Mouse (Mus musculus) retina, postnatal 1 day (tissue): Measurements from ENCODE around the gene Retreg1.

ENCODE experiments used
- DNase-seq: peaks from one replicate; pipeline ENCODE4 v3.0.0-alpha.2; 2012

Retreg1 gene

DNA sequence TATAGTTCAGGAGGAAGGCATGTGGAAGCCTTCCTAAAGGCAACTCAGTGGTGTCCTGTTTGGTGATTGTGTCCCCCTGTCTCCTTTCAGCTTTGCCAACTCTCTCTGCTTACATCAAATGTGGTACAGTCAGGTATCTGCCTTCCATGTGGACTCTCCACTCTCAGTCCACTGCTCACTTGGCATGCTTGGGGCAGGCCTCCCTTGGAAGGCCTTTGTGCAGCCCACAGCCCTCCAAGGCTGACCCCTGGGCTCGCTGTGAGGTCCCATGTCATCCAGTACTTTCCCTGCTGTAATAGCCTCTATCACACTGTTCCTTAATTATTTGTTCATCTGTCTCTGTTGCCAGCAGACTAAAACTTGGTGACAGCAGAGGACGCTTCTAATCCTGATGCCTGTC lies 79.0 kb downstream of the Retreg1 start:
- DNase-seq: no peak

DNA sequence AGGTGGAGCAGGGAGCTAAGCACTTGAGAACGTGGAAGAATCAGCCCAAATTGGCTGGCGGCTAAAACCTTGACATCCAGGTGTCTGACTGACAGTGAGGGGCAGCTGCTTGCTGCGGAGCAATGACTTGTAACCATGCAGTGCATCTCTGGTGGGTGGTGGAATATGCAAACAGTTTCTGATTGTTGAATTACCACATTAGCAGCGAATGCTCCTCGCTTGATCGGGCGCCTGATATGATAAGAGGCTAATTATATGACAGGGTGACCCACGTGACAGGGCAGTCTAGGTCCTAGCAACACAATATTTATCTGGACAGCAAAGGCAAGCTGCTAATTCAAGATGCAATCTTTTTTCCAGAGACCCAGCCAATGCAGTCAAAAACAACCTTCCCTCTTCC lies 80.9 kb downstream of the Retreg1 start:
- DNase-seq: peak; percentile 24

DNA sequence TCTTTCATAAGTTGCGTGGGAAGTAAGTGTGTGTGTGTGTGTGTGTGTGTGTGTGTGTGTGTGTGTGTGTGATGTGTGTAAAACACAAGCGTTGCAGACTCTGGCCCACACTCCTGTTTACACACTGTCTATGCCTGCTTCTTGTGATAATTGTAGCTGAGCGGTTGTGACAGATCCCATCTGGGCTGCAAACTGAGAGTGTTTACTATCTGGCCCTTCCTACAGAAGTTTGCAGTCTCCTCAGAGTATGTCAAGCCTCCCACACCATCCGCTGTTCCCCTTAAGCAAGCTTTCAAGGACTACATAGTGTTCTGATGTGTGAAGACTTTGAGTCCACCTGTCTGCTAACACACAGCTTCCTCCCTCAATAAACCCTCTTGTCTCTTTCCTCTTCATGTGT lies 83.2 kb downstream of the Retreg1 start:
- DNase-seq: no peak

GRCm38 (mm10) chr15:25927106-25927505 lies 84.1 kb downstream of the Retreg1 start:
- DNase-seq: no peak

DNA sequence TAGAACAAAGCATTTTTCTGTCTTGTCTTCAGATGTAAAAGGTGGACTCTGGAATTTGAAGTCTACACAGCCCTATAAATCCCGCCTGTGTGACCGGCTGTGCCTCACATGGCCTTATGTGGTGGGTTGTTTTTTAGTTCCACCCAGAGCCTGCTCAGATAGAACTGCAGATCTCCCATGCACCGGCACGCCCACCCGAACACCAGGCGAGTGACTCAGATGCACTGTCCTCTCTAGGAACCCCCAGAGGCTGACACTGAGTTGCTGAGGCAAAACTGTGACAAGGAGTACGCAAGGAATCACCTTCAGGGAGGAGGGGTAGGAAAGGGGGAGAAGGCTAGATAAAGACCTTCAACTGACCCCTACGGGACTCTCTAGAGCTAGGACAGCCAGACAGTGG lies 85.0 kb downstream of the Retreg1 start:
- no peak for DNase-seq

- no peak for DNase-seq
Measured at GRCm38 (mm10) chr15:25928831-25929230, 85.9 kb downstream of the Retreg1 start.

GRCm38 (mm10) chr15:25929518-25929917 lies 86.5 kb downstream of the Retreg1 start:
- no peak for DNase-seq

DNA sequence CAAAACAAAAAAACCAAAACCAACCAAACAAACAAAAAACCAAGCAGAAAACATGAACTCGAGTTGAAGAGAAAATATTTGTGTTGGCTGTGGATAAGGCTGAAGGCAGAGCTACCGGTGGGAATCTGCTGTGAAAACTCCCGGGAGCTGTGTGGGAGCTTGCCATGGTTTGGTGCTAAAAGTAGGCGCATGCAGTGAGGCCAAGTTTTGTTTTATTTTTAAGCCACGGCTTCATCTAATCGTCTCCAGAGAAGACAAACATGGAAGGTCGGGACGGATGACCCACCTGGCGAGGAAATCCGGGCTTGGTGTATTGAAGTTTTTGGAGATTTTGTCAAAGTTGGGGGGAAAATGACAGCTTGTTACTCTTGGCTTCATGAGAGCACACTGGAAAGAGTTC lies 87.0 kb downstream of the Retreg1 start:
- DNase-seq: no peak

GRCm38 (mm10) chr15:25930657-25931056 lies 87.7 kb downstream of the Retreg1 start:
- DNase-seq: no peak

DNA sequence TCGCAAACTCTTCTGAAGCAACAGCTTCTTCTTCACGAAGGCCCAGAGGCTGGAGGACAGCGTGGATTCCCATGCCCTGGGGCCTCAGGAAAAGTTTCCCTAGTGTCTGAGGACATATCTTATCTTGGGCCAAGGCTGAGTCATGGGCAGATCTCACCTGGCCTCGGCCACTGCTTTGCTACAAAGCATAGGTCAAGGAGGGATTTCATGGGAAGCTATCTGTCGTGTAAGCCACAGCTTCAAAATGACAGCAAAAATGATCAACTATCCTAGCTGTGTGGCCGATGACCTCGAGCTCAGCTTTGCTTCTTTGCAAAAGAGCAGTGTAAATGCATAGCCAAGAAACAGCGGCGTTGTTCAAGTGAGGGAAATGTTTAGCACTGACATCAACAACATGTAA lies 89.5 kb downstream of the Retreg1 start:
- DNase-seq: no peak

GRCm38 (mm10) chr15:25932937-25933684 lies 90.1 kb downstream of the Retreg1 start:
- peak; percentile 39 for DNase-seq

DNA sequence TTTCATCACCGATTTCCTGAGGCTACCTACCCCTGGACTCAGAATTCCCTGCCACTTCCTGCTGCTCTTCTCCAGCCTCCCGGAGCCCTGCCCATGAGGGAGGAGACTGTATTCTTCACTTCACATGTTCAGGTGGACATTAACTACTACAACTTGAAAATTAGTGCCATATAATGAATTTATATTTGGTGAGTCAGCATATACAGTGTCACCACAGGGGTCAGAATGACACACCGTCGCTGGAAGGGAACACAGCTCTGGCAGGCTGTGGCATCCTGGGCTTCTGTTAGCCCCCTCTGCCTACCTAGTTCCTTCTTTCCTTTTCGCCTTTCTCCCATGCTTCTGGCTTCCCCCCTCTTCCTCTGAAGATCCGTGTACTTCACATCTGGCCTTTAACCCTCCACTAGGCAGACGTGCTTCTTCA lies 90.7 kb downstream of the Retreg1 start:
- DNase-seq: no peak

- no peak for DNase-seq
Measured at GRCm38 (mm10) chr15:25934411-25934810, 91.4 kb downstream of the Retreg1 start.

DNA sequence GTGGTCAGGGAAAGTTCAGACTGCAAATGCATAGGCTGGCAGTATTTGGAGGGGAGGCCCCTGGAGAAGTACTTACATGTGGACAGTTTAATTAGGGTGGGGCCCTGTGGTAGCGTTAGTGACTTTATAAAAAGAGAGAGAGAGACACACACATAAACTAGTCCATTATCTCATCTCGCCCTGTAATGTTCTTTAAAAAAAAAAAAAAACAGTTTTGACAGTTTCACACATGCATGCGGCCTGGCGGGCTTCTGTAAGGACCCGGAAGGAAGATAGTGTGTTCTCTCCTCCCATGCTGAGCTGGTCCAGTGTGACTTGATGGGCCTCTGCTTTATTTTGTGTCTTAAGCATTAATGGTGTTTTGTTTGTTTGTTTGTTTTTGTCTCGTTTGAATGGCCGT lies 95.5 kb downstream of the Retreg1 start:
- DNase-seq: no peak

DNA sequence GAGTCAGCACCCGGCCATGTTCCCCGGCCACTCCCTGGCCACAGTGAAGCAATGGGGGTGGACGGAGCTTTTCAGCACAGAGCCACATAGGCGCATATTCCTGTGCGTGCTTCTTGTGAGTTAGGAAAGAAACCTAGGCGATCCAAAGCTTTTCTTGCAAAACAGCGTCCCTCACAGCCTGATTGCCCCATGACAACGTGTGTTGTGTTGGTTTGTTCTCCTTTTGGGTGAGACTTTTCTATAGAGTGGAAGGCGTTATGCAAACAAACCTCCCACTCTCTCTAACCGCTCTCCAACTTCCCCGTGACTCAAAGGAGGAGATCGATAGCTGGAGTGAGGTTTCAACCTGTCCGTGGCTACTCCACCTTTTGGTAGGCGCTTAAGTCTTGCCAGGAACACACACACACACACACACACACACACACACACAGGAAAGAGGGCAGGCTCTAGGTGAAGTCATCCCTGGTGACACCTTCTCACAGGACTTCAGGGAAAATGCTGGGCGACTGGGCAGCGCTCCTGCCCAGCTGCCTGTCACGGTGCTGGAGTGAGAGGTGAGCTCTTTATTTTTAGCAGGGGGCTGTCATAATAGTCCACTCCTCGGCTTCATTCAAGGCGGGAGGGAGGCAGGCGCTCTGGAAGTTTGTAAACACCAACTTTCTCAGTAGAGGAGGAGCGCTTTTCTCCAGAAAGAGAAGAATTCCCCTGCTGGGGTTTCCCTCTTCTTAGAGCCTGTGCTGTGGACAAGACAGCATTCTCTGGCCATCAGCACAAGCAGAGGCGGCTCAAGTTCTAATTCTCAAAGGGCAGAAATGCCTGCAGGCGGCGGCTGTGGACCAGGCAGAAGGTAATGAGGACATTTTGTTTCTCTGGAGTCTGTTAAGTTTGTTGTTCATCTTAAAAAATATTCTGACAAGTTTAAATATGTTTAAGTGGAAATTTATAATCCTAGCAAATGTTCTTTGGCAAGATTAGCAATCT lies 97.7 kb downstream of the Retreg1 start:
- DNase-seq: peak; percentile 22

DNA sequence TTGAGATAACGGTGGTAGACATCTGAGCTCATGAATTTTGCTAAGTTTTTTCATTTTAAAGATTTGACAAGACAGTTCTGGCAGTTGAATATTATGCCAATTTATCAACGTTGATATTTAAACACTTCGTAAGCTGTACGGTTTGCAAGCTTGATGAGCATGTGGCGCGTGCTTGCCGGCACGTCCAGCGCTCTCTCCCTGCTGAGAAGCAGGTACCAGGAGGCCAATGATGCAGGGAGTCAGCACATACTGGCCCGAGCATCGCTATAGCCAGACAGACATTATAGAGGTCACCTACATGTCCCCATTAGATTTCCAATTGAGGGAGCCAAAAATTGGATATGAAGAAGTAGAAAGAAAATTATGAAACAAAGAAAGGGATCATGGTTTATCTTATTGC lies 98.5 kb downstream of the Retreg1 start:
- DNase-seq: no peak

DNA sequence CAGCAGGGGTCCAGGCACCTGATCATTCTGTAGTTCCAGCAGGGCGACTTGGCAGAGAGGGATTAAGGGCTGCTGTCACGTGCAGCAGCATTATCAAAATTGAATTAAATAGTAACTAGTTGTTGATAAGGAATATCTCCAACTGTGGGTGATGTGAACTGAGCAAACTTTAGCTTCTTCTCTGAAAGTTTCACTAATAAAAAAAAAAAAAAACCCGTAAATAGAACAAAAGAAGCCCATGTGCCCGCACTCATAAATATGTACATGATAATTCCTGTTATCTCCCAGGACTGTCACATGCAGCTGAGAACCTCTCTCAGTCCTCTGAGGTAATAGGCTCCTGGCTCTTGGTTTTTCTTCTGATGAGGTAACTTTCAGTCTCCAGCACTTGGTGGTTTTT lies 99.4 kb downstream of the Retreg1 start:
- DNase-seq: no peak

GRCm38 (mm10) chr15:25943386-25944137 lies 100.6 kb downstream of the Retreg1 start:
- DNase-seq: no peak

DNA sequence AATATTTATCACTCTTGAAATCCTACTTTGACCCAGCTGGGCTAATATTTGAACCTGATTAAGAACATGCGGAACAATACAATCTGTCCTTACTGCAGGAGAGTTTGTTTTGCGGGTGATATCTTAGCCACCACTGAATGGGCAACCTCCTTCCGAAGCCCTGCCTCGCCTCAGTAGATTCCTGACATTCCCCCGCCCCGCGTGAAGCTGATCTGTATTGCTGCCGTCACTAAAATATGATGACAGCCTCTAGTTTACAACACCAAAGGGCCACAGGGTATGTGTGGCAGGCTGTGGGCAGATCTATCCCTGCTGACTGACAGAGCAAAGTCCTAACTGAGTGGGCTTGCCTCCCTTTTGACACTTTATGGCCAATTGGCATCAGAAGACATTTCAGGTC lies 102.2 kb downstream of the Retreg1 start:
- no peak for DNase-seq

DNA sequence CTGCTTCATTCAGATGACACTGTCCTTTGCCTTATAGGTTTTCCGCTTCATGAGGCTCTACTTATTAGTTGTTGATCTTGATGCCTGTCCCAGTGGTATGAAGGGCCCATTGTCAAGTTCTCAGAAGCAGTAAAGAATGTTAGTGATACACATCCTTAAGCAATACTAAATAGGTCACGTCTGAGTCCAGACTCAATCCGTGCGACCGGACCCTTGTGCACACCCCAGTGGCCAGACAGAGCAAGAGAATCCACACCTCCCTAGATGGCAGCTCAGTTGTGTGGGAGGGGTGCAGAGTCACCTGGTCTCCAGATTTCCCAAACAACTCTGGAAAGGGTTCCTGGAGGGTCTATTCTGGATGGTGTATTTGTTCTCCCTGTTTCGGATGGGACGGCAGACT lies 103.5 kb downstream of the Retreg1 start:
- DNase-seq: no peak

- no peak for DNase-seq
Measured at GRCm38 (mm10) chr15:25947383-25947782, 104.4 kb downstream of the Retreg1 start.

DNA sequence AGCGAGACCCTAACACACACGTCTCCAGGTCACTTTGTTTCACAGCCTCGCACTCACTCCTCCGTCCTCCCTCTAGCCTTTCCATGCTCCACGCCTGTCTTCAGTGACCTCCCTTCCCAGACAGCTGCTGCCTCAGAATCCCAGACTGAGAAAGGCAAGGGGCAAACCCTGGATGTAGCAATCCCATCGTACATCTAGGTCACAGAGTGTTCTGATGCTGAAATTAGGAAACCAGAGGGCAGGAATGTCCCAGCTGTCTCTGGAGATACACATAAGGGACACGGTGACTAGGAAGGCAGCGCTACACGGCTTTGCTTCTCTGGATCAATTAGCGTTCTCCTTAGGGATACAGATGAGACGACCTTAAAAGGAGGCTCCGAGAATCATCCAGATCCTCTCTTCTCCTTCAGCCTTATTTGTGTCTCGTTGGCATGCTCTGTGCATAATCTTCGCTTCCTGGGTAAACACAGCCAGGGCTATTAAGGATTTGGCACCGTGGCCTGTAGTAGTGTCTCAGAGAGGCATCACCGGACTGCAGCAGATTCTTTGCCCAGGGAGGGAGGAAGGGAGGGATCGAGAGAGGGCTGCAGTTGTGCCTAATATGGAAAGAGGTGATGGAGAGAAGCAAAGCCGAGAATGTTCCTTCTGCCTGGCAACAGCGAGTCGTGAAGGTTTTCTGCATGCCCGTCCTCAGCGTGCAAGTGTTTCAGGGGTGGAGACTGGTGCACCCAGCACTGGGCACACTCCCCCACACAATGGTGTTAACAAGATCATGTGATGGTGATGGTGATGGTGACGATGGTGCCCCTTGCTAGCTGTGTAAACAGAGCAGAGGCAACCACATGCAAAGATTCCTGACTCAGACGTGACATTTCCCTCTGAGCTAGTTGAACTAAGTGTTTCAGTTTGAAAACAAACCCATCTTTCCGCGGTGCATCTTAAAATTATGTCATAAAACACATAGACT lies 105.6 kb downstream of the Retreg1 start:
- no peak for DNase-seq
